Mouse (Mus musculus) forebrain, embryonic 11.5 days (tissue): Measurements from ENCODE around the gene Dffb. TPM values are rescaled to one million over a fixed set of nuclear protein-coding genes. Genes with fewer than 3 reads are reported as not detected.

Experiments used
- ATAC-seq: fragments of 200-750 bp; cut with Nextera tagmentation; replicated peaks from 2 replicates; pipeline ENCODE4 v1.8.0; 2017; ENCODE audit warnings: moderate TSS enrichment; ENCODE audit not compliant: low FRiP score
- DNase-seq: peaks from one replicate; pipeline ENCODE4 v3.0.0-alpha.2; 2017; ENCODE audit warnings: low spot score
- H3K27ac ChIP-seq: fragments of 300-500 bp; sonication (generic); 2 replicates; pipeline ENCODE4 v1.5.1; 2014; ENCODE audit warnings: low read depth, low read length
- H3K27me3 ChIP-seq: fragments of 300-500 bp; sonication (generic); 2 replicates; pipeline ENCODE4 v1.6.1; 2014; ENCODE audit warnings: mild to moderate bottlenecking, low read length, mixed read lengths; ENCODE audit not compliant: control insufficient read depth, insufficient read depth
- H3K36me3 ChIP-seq: fragments of 300-500 bp; sonication (generic); 2 replicates; pipeline ENCODE4 v1.6.1; 2014; ENCODE audit warnings: mild to moderate bottlenecking, low read length, moderate library complexity, mixed read lengths; ENCODE audit not compliant: control insufficient read depth, insufficient read depth
- H3K4me1 ChIP-seq: fragments of 300-500 bp; sonication (generic); replicated peaks from 2 replicates; pipeline ENCODE4 v1.6.1; 2014; ENCODE audit warnings: low read length, mixed read lengths; ENCODE audit not compliant: control insufficient read depth, insufficient read depth
- H3K4me2 ChIP-seq: fragments of 300-500 bp; sonication (generic); 2 replicates; pipeline ENCODE4 v1.6.1; 2014; ENCODE audit warnings: low read depth, mild to moderate bottlenecking, low read length, moderate library complexity, mixed read lengths; ENCODE audit not compliant: severe bottlenecking
- H3K4me3 ChIP-seq: fragments of 300-500 bp; sonication (generic); 2 replicates; pipeline ENCODE4 v1.5.1; 2014; ENCODE audit warnings: low read depth, low read length
- H3K9ac ChIP-seq: fragments of 300-500 bp; sonication (generic); 2 replicates; pipeline ENCODE4 v1.6.1; 2014; ENCODE audit warnings: low read length
- H3K9me3 ChIP-seq: fragments of 300-500 bp; sonication (generic); 2 replicates; pipeline ENCODE4 v1.6.1; 2016; ENCODE audit warnings: low read length, mixed read lengths; ENCODE audit not compliant: control insufficient read depth
- WGBS: fragments of 180-500 bp; shearing (Covaris S2); extraction: QIAGEN DNeasy Blood & Tissue Kit; methylation state at CpG from one replicate; pipeline ENCODE4 v1.1.7; 2014; 5-methylcytosine and 5-hydroxymethylcytosine counted together
- polyA plus RNA-seq: library from polyadenylated mRNA; unstranded; fragments of >200 nt; fragmentation: Nextera tagmentation; extraction: Ambion mirVana; gene quantifications from 2 replicates; pipeline ENCODE4 v1.2.1, GENCODE M21; 2014

The Dffb gene
- polyA plus RNA-seq, 1 experiment from 2014 or later = 14.1 TPM

DNA sequence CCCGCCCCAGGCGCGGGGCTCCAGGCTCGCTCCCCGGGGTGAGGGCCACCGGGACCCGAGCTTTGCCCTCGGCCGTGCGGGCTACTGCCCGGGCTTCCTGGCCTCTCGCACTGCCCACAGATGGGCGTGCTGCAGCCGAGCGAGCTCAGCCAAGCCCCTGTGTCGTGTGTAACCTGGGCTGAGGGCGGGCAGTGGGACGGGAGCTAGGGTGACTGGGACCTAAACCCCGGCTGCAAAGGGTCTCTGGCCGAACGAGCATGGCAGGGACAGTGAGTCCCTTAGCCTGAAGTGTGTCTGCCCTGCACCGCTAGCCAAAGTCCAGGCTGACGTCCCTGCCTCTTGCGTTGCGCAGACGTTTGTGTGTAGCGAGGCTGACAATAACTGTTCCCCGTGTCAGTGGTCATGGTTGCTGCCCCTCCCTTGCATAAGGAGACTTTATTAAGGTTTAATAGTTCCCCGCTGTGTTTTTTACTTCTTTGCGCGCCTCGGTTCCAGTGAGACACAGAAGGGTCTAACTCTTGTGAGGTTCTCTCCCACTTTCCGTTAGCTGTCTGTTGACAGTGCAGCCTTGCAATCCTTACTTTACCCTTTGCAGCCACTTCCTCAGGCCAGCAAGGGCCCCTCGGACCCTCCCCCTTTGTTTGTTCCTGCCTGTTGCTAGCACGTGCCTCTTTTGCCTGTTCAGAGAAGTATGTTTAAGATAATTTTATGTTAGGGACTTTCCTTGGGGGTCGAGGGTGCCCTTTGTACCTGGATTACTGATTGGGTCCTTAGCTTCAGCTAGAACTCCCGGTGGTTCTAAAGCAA, 17.3 kb downstream of the Dffb start:
- Histone ChIP-seq H3K4me3 (peak overlapping the region; percentile 56), H3K27ac (peak overlapping the region; percentile 85), H3K4me1 (peaks cover 5% of the 10 kb centered on the region; the same call in 1 of the 2 replicates), H3K27me3 (peaks cover 3% of the 10 kb centered on the region; the same call in 1 of the 2 replicates), H3K9ac (peak overlapping the region; percentile 70), H3K36me3 (peaks cover 5% of the 10 kb centered on the region), H3K4me2 (peak overlapping the region; percentile 74), H3K9me3 (no peaks in the 10 kb centered on the region)
- DNase-seq (peak; percentile 60), ATAC-seq (peak; percentile 74)
- WGBS = under 1% methylated on average over 37 of the region's 37 CpGs

DNA sequence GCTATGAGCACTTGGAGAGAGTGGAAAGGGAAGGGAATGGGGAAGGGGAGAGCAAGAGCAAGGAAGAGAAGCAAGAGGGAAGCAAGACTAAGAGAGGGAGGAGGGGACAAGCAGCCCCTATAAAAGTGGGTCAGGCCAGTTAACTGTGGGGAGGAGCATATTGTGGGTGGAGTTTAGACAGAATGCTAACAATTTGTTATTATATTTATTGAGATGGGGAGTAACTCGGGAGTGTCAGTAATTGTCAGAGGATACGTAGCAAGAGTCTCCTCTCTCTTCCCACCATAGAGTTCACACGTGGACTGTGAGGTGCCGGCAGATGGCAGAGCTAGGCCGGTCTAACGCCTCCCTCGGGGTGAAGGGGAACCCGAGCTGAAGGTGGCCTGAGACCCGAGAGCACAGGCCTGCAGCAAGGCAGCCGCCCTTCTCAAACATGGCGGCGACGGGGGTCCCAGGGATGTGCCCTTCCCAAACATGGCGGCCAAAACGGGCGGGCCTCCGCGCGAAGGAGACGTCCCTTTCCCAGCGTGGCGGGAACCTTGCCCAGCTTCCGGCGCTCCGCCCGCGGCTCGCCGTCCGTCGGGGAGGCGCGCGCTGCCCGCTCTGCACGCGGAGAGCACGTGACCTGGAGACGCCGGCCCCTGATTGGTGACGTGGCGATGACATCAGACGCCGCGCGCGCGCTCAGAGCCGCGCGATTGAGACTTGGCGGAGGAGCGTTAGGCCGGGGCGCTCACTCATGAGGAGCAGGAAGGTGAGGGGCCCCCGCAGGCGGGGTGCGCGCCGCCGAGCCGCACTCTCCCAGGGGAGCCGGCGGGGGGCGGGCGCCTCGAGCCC, 18.1 kb downstream of the Dffb start, which contains the start of gene A430005L14Rik:
A430005L14Rik (plus strand) TSS at position 669 of the 837 bp plus-strand sequence.
- ATAC-seq (peak; percentile 94), DNase-seq (peak; percentile 99)
- 2% methylated on average over 64 of the region's 67 CpGs for WGBS

GRCm38 (mm10) chr4:153955651-153956050, 19.3 kb downstream of the Dffb start:
- Histone ChIP-seq H3K4me1 (peaks cover 5% of the 10 kb centered on the region; the same call in 1 of the 2 replicates), H3K36me3 (no peaks in the 10 kb centered on the region; the same call in 1 of the 2 replicates), H3K4me3 (no peak overlapping the region), H3K9me3 (no peaks in the 10 kb centered on the region), H3K4me2 (no peak overlapping the region), H3K27ac (no peak overlapping the region), H3K27me3 (peaks cover 3% of the 10 kb centered on the region; the same call in 1 of the 2 replicates), H3K9ac (no peak overlapping the region)
- DNase-seq (no peak), ATAC-seq (no peak)
- WGBS = 93% methylated on average over 8 of the region's 8 CpGs

More for the DNA sequence above, 18.1 kb downstream of the Dffb start, which contains the start of gene A430005L14Rik:
- peak within 1 kb of the TSS; percentile 85 for H3K27ac ChIP-seq
- peaks cover 3% of the 10 kb centered on the region; the same call in 1 of the 2 replicates for H3K27me3 ChIP-seq
- peaks cover 5% of the 10 kb centered on the region for H3K36me3 ChIP-seq
- peak within 1 kb of the TSS; percentile 56 for H3K4me3 ChIP-seq
- peak within 1 kb of the TSS; percentile 70 for H3K9ac ChIP-seq
- H3K4me2 ChIP-seq = peak within 1 kb of the TSS; percentile 74
- no peaks in the 10 kb centered on the region for H3K9me3 ChIP-seq
- peaks cover 5% of the 10 kb centered on the region; the same call in 1 of the 2 replicates for H3K4me1 ChIP-seq

DNA sequence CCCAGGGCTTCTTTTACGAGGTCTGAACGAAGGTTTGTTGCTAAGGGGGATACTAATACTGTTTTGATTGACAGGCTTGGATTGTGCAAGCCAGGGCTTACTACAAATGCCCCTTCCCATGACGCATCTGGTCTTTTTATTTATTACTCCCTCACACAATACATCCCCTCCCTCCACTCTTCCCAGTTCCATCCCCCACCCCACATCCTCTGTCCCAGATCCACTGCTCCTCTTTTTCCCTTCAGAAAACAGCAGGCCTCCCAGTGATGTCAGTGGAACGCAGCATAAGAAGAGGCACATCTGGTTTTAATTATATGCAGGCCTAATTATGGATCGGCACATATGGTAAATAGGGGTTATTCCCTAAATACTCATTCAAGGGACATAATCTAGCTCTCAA, 23.2 kb downstream of the Dffb start:
- Histone ChIP-seq H3K9me3 (no peaks in the 10 kb centered on the region), H3K4me3 (no peak overlapping the region), H3K4me2 (no peak overlapping the region), H3K36me3 (no peaks in the 10 kb centered on the region), H3K27me3 (peaks cover 3% of the 10 kb centered on the region; the same call in 1 of the 2 replicates), H3K27ac (no peak overlapping the region), H3K4me1 (no peaks in the 10 kb centered on the region; the same call in 1 of the 2 replicates), H3K9ac (no peak overlapping the region; the same call in 1 of the 2 replicates)
- ATAC-seq = no peak
- DNase-seq = no peak
- WGBS = 54% methylated on average over 5 of the region's 5 CpGs

DNA sequence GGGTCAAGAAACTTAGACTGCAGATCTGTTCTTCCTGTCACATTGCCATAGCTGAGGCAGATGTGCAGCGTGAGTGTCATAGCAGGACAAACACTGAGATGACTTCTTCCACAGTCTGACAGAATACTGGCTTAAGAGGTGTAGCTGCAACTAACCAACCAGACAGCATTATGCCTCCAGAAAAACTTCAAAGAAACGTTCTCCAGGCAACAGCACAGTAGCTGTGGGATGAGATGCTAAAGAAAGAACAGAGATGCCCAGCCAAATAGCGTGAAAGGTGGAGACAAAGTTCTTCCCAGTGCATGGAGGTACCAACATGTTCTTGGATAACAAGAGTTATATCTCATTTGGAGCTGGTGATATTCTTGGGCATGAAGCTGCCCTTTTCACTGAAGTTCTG, 23.8 kb downstream of the Dffb start:
- no peak for DNase-seq
- Histone ChIP-seq H3K9me3 (no peaks in the 10 kb centered on the region), H3K4me3 (no peak overlapping the region), H3K4me1 (no peaks in the 10 kb centered on the region), H3K4me2 (no peak overlapping the region), H3K36me3 (no peaks in the 10 kb centered on the region), H3K27me3 (peaks cover 3% of the 10 kb centered on the region; the same call in 1 of the 2 replicates), H3K27ac (no peak overlapping the region), H3K9ac (no peak overlapping the region)
- WGBS = 74% methylated on average over 3 of the region's 3 CpGs
- no peak for ATAC-seq

GRCm38 (mm10) chr4:153950372-153950771, 24.6 kb downstream of the Dffb start:
- ATAC-seq = no peak
- 60% methylated on average over 2 of the region's 2 CpGs for WGBS
- peaks cover 3% of the 10 kb centered on the region; the same call in 1 of the 2 replicates for H3K27me3 ChIP-seq

GRCm38 (mm10) chr4:153945741-153946140, 29.2 kb downstream of the Dffb start:
- H3K4me2 ChIP-seq = no peak overlapping the region
- ATAC-seq (no peak), DNase-seq (no peak)
- no peak overlapping the region for H3K4me3 ChIP-seq
- no peaks in the 10 kb centered on the region for H3K36me3 ChIP-seq
- H3K9me3 ChIP-seq = no peaks in the 10 kb centered on the region
- H3K9ac ChIP-seq = no peak overlapping the region
- H3K27me3 ChIP-seq = no peaks in the 10 kb centered on the region
- no peaks in the 10 kb centered on the region for H3K4me1 ChIP-seq
- H3K27ac ChIP-seq = no peak overlapping the region
- 85% methylated on average over 6 of the region's 6 CpGs for whole genome bisulfite sequencing

More at GRCm38 (mm10) chr4:153950372-153950771, 24.6 kb downstream of the Dffb start:
- DNase-seq = no peak
- H3K4me3 ChIP-seq = no peak overlapping the region
- no peak overlapping the region for H3K9ac ChIP-seq
- H3K27ac ChIP-seq = no peak overlapping the region
- no peaks in the 10 kb centered on the region for H3K36me3 ChIP-seq
- no peak overlapping the region for H3K4me2 ChIP-seq
- no peaks in the 10 kb centered on the region for H3K4me1 ChIP-seq
- no peaks in the 10 kb centered on the region for H3K9me3 ChIP-seq

DNA sequence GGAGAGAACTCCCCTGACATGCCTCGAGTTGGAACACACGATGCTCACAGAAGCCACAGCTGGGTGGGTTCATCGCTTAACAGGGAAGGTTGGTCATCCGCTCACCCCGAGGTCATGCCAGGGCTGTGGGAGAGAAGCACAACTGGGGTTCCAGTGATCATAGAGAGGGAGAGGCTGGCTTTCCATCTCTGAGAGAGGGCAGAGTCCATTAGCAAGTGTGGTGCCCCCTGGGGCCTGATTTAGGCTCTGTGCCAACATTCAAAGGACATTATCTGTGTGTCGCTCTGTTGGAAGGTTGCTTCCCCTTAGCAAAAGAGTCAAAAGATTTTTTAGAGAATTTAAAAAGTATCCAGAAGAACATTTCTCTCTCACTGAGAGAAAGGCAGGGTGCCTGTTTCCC, 30.7 kb downstream of the Dffb start:
- Histone ChIP-seq H3K4me2 (no peak overlapping the region), H3K36me3 (no peaks in the 10 kb centered on the region), H3K27me3 (no peaks in the 10 kb centered on the region), H3K9me3 (no peaks in the 10 kb centered on the region), H3K27ac (no peak overlapping the region), H3K4me3 (no peak overlapping the region), H3K4me1 (no peaks in the 10 kb centered on the region), H3K9ac (no peak overlapping the region)
- DNase-seq (no peak), ATAC-seq (no peak)
- 69% methylated on average over 6 of the region's 6 CpGs for WGBS
